12 mouse cellular contexts compared by ENCODE assay signal in genomic region chr7:141441460-141441859, GRCm38 (mm10). TPM values are rescaled to one million over a fixed set of nuclear protein-coding genes. Genes with fewer than 3 reads are reported as not detected.
DNase-seq lines count a peak whose midpoint lies in the region; ATAC-seq lines count a peak whose summit lies in the region.
"Had no signal": no experiment of that assay in that cellular context is flagged by ENCODE, and none has a peak within 500 bp of the region (broad histone marks: within the 10 kb centered on the region; RNA-seq: fewer than 3 reads in every experiment).

No protein-coding gene starts in this region.

- H3K27me3 ChIP-seq in heart, embryonic 13.5 days (replicated peaks) = no peaks in the 10 kb centered on the region
- no peaks in the 10 kb centered on the region for H3K27me3 ChIP-seq in neural tube, embryonic 13.5 days

- peaks cover 43% of the 10 kb centered on the region for H3K36me3 ChIP-seq in heart, embryonic 13.5 days
- no peaks in the 10 kb centered on the region; the same call in 1 of the 2 replicates for H3K36me3 ChIP-seq in neural tube, embryonic 13.5 days

- no peak overlapping the region for H3K4me2 ChIP-seq in heart, embryonic 13.5 days
- no peak overlapping the region for H3K4me2 ChIP-seq in neural tube, embryonic 13.5 days

- intact Hi-C loops in heart, postnatal 14 days (cut with DNase I) = no loop called here

- ATAC-seq in heart, embryonic 13.5 days (ENCODE audit: extremely low read depth, insufficient number of reproducible peaks, low FRiP score, low TSS enrichment) = no peak
- ATAC-seq in neural tube, embryonic 13.5 days (ENCODE audit: low read depth) = no peak

- 90% methylated on average over 9 of the region's 9 CpGs for WGBS in heart, embryonic 13.5 days
- WGBS in neural tube, embryonic 13.5 days = 89% methylated on average over 9 of the region's 9 CpGs

- H3K4me3 ChIP-seq in heart, embryonic 13.5 days = no peak overlapping the region
- H3K4me3 ChIP-seq in neural tube, embryonic 13.5 days = no peak overlapping the region

- no peak overlapping the region for H3K27ac ChIP-seq in heart, embryonic 13.5 days (replicated peaks)
- H3K27ac ChIP-seq in neural tube, embryonic 13.5 days (replicated peaks) = no peak overlapping the region

- H3K9ac ChIP-seq in heart, embryonic 13.5 days = 0 out of 2 replicates have a peak overlapping the region, but pooled peaks have one; percentile 24
- H3K9ac ChIP-seq in neural tube, embryonic 13.5 days = 0 out of 2 replicates have a peak overlapping the region, but pooled peaks have one; percentile 5

- DNase-seq in cerebellum, adult 9-11 months = peak; percentile 63
- no peak for DNase-seq in cerebellum, adult 18-20 months
- no peak for DNase-seq in heart, postnatal 14 days
- DNase-seq in neural tube, embryonic 10.5 days (ENCODE audit: extremely low spot score, low spot score) = no peak
- DNase-seq in embryo, embryonic 10 days (ENCODE audit: low spot score) = no peak
- no peak for DNase-seq in urinary bladder, postnatal 14 days (ENCODE audit: low spot score)
- DNase-seq: heart, postnatal 4 days; kidney, adult 18-20 months; lung, postnatal 14 days had no signal

- peaks cover 47% of the 10 kb centered on the region for H3K4me1 ChIP-seq in heart, embryonic 13.5 days
- H3K4me1 ChIP-seq in neural tube, embryonic 13.5 days (replicated peaks) = peaks cover 49% of the 10 kb centered on the region

- no peaks in the 10 kb centered on the region for H3K9me3 ChIP-seq in heart, embryonic 13.5 days
- H3K9me3 ChIP-seq in neural tube, embryonic 13.5 days = no peaks in the 10 kb centered on the region

RNA-seq across cellular contexts. Expression of gene Pidd1, which starts 2.4 kb away (rescaled TPM):
- 8.1 and 9.4 TPM in 2 replicates for polyA plus RNA-seq in heart, embryonic 13.5 days (2015; fragmentation: Nextera tagmentation; extraction: Ambion mirVana)
- 1 to 10 TPM; 1.1 to 1.2 TPM for total RNA-seq in heart, postnatal 14 days (2021)
- polyA plus RNA-seq in neural tube, embryonic 13.5 days (2015; fragmentation: Nextera tagmentation; extraction: Ambion mirVana) = 3.8 and 3.9 TPM in 2 replicates

RNA-seq across cellular contexts. Expression of gene Slc25a22, which starts 3.8 kb away (rescaled TPM):
- polyA plus RNA-seq in heart, embryonic 13.5 days (2015; fragmentation: Nextera tagmentation; extraction: Ambion mirVana) = 17.3 and 19.1 TPM in 2 replicates
- 10 to 100 TPM; 65.5 to 67.6 TPM for total RNA-seq in heart, postnatal 14 days (2021)
- 59.6 and 66.7 TPM in 2 replicates for polyA plus RNA-seq in neural tube, embryonic 13.5 days (2015; fragmentation: Nextera tagmentation; extraction: Ambion mirVana)

RNA-seq across cellular contexts. Expression of gene Rplp2, which starts 5.7 kb away (rescaled TPM):
- 871 and 874 TPM in 2 replicates for polyA plus RNA-seq in heart, embryonic 13.5 days (2015; fragmentation: Nextera tagmentation; extraction: Ambion mirVana)
- total RNA-seq in heart, postnatal 14 days (2021) = 100 to 1,000 TPM; 876 to 946 TPM
- 769 and 771 TPM in 2 replicates for polyA plus RNA-seq in neural tube, embryonic 13.5 days (2015; fragmentation: Nextera tagmentation; extraction: Ambion mirVana)

RNA-seq across cellular contexts. Expression of gene Cend1, which starts 12.2 kb away (rescaled TPM):
- 8.1 and 9.8 TPM in 2 replicates for polyA plus RNA-seq in heart, embryonic 13.5 days (2015; fragmentation: Nextera tagmentation; extraction: Ambion mirVana)
- total RNA-seq in heart, postnatal 14 days (2021) = 1 to 10 TPM; 1.5 to 1.7 TPM
- polyA plus RNA-seq in neural tube, embryonic 13.5 days (2015; fragmentation: Nextera tagmentation; extraction: Ambion mirVana) = 94.3 and 111 TPM in 2 replicates
- total RNA-seq: MEL had no signal

RNA-seq across cellular contexts. Expression of gene Pnpla2, which starts 13.5 kb away (rescaled TPM):
- 42.6 and 45.7 TPM in 2 replicates for polyA plus RNA-seq in heart, embryonic 13.5 days (2015; fragmentation: Nextera tagmentation; extraction: Ambion mirVana)
- total RNA-seq in heart, postnatal 14 days (2021) = 100 to 1,000 TPM; 351 to 430 TPM
- 17.1 and 17.6 TPM in 2 replicates for polyA plus RNA-seq in neural tube, embryonic 13.5 days (2015; fragmentation: Nextera tagmentation; extraction: Ambion mirVana)
